Mouse (Mus musculus) hindbrain, embryonic 15.5 days (tissue): ENCODE measurements at regions not wholly inside any gene's neighbourhood (a gene's known extent, or its start where the extent isn't known, plus 50 kb on each side); places are given as distances from the start of the nearest gene placed in this dataset.
"Not testable (repeated sequence)": the region's sequence is repeated elsewhere in the genome, so short reads cannot be mapped to it uniquely, and the experiment has no call there.

Experiments
- ATAC-seq: fragments of 200-750 bp; cut with Nextera tagmentation; 2 replicates; pipeline ENCODE4 v1.8.0; 2017; ENCODE audit warnings: low read depth, moderate number of reproducible peaks, moderate TSS enrichment; ENCODE audit not compliant: low FRiP score
- H3K27ac ChIP-seq: fragments of 300-500 bp; sonication (generic); replicated peaks from 2 replicates; pipeline ENCODE4 v1.5.1; 2015; ENCODE audit warnings: mild to moderate bottlenecking, inconsistent platforms
- H3K27me3 ChIP-seq: fragments of 300-500 bp; sonication (generic); 2 replicates; pipeline ENCODE4 v1.6.1; 2015; ENCODE audit warnings: control low read depth, inconsistent platforms
- H3K36me3 ChIP-seq: fragments of 300-500 bp; sonication (generic); 2 replicates; pipeline ENCODE4 v1.6.1; 2015; ENCODE audit warnings: control low read depth, inconsistent platforms
- H3K4me1 ChIP-seq: fragments of 300-500 bp; sonication (generic); replicated peaks from 2 replicates; pipeline ENCODE4 v1.6.1; 2015; ENCODE audit warnings: control low read depth, inconsistent platforms
- H3K4me2 ChIP-seq: fragments of 300-500 bp; sonication (generic); 2 replicates; pipeline ENCODE4 v1.6.1; 2015; ENCODE audit warnings: moderate library complexity, mild to moderate bottlenecking, inconsistent platforms
- H3K4me3 ChIP-seq: fragments of 300-500 bp; sonication (generic); 2 replicates; pipeline ENCODE4 v1.5.1; 2015; ENCODE audit warnings: mild to moderate bottlenecking, inconsistent platforms
- H3K9ac ChIP-seq: fragments of 300-500 bp; sonication (generic); 2 replicates; pipeline ENCODE4 v1.6.1; 2015; ENCODE audit warnings: inconsistent platforms
- H3K9me3 ChIP-seq: fragments of 300-500 bp; sonication (generic); 2 replicates; pipeline ENCODE4 v1.6.1; 2016; ENCODE audit warnings: control low read depth, inconsistent platforms
- WGBS: fragments of 180-500 bp; shearing (Covaris S2); methylation state at CpG from one replicate; pipeline ENCODE4 v1.1.7; 2015; 5-methylcytosine and 5-hydroxymethylcytosine counted together

DNA sequence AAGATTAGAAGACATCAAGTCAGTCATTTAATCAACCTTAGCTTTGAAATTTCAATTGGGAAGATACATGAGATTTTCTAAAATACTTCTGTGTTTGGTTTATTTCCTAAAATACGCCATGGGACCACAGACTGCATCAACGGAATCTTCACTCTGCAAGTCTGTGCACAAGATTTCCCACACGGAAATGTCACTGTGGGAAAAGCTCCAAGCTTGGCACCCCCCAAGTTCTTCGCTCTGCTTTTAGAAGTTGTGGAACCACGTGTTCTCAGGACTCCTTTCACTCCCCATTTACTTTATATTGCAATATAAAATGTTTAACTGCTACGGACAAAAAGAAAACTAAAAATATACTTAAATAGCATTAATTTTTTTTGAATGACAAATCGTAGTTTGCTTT, 254.8 kb upstream of the Pbx1 start:
- no peak for ATAC-seq
- no peaks in the 10 kb centered on the region for H3K36me3 ChIP-seq
- no peaks in the 10 kb centered on the region for H3K27me3 ChIP-seq
- H3K9ac ChIP-seq = no peak overlapping the region
- H3K4me1 ChIP-seq = peaks cover 3% of the 10 kb centered on the region; the same call in 1 of the 2 replicates
- H3K4me2 ChIP-seq = no peak overlapping the region
- WGBS = 86% methylated on average over 7 of the region's 7 CpGs
- no peak overlapping the region for H3K27ac ChIP-seq
- H3K9me3 ChIP-seq = no peaks in the 10 kb centered on the region
- H3K4me3 ChIP-seq = no peak overlapping the region

DNA sequence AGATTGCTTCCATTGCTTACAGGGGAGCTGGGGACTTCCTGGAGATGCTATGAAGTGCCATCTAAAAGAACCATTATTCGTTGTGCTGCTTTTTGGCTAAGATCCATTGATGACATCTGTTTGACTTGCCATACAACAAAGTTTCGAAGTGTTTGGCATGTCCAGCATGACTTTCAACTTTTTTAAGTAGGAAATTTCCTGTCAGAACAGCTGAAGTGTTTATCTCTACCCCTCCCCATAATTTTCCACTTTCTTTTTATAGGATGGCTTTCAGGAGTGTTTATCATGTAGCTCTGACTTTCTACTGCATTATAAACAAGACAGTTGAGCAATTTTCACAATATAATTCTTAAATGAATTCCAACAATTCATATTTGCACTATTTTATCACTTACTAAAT, 253.1 kb upstream of the Pbx1 start:
- Histone ChIP-seq H3K36me3 (no peaks in the 10 kb centered on the region), H3K9me3 (no peaks in the 10 kb centered on the region), H3K4me3 (no peak overlapping the region), H3K4me1 (peaks cover 5% of the 10 kb centered on the region; the same call in 1 of the 2 replicates), H3K27ac (no peak overlapping the region), H3K4me2 (no peak overlapping the region), H3K27me3 (no peaks in the 10 kb centered on the region), H3K9ac (no peak overlapping the region)
- 78% methylated on average over 2 of the region's 2 CpGs for WGBS
- no peak for ATAC-seq

DNA sequence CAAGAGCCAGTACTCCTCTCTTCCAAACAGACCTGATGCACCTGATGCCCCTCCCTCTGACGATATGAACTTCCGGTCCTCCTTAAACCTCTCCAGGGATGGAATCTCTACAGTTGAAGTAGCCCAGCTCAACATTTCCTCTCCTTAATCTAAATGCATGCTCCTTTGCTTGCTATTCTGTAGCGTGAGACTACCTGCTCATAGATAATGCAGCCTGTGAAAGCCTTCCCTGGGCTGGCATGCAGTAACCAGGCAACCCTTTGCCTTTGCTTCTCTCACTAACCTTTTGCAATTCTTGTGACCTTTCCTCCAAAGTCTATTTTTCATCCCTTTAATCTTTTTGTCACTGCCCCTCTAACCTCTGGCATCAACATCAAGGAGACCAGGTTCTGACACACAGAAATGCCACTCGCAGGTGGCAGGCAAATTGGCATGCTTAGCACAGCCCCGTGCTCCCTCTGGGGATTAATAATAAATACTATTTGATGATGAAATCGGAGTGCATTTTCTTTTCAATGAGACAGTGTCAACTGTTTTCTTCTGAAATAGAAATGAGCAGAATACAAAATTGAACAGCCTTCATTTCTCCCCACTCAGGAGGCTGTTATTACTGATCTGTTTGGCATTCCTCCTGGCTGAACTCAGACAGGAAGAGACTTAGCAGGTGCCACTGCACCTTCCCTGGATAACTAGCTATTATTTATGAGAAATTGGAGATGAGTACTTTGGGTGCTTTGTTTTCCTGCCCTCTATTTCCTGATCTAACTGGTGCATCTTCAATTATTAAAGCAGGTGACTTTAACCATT, 249.8 kb upstream of the Pbx1 start:
- H3K4me1 ChIP-seq = peaks cover 5% of the 10 kb centered on the region; the same call in 1 of the 2 replicates
- no peak overlapping the region for H3K9ac ChIP-seq
- H3K27me3 ChIP-seq = no peaks in the 10 kb centered on the region
- no peak for ATAC-seq
- H3K36me3 ChIP-seq = no peaks in the 10 kb centered on the region
- 70% methylated on average over 6 of the region's 6 CpGs for WGBS
- no peak overlapping the region for H3K4me2 ChIP-seq
- H3K27ac ChIP-seq = no peak overlapping the region
- H3K4me3 ChIP-seq = no peak overlapping the region
- no peaks in the 10 kb centered on the region for H3K9me3 ChIP-seq

DNA sequence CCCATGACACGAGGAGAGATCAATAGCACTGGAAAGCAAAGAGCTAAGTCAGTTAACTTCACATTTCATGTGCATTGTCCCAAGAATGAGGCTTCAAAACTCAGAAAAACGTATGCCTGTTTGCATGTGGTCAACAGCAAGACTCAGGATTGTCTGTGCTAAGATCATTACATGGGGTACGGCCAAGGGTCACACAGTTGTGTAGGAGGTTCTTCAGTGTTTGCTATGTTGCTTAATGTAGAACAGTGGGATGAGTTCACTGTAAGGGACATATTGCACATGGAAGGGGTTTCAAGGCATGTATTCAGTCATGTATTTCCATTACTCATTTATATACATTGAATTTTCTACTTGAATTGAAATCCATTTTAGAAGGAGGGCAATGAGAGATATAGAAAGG, 248.6 kb upstream of the Pbx1 start:
- no peak overlapping the region for H3K4me2 ChIP-seq
- H3K27ac ChIP-seq = no peak overlapping the region
- peaks cover 12% of the 10 kb centered on the region for H3K4me1 ChIP-seq
- no peak overlapping the region for H3K4me3 ChIP-seq
- H3K27me3 ChIP-seq = no peaks in the 10 kb centered on the region
- WGBS = 88% methylated on average over 3 of the region's 3 CpGs
- no peaks in the 10 kb centered on the region for H3K9me3 ChIP-seq
- H3K36me3 ChIP-seq = no peaks in the 10 kb centered on the region
- no peak overlapping the region for H3K9ac ChIP-seq
- no peak for ATAC-seq

DNA sequence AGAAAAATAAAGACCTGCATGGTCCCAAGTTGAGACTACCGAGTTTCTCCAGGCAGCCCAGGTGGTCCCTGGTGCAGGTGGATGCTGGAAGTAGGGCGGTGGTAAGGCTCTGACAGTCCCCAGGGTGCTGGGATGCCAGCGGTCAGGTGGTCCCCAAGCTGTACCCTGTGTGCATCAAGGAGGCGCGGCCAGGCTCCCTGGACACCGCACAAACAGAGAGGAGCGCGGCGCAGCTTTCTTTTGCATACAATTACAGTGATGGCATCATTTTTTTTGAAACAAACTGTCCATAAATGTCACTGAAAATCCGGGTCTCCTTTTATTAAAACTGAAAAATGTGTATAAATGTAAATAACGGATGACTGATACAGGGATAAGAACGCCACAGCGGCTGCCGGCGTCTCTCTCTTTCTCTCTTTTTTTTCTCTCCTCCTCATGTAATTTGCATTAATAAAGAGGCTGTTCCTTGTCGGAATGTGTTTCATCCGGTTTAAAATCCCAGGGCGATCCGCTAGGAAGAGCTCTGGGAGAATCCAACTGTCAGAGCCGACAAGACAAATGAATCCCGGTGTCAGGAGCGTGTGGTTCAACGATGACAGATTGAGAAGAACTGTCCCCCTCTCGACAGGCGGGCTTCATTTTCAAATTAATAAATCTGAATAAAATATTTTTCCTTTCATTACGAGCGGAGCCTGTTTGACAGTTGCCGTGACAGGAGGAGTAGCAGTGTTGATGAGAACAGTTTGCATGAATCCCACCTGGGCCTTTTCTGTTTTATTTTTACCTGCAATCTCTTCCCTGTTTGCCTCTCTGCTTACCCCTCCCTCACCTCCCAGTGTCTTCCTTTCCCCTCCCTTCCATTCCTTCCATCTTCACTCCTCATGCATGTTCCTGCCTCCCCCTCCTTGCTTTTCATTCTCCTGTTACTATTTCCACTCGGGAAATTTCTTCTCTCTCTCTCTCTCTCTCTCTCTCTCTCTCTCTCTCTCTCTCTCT, 244.6 kb upstream of the Pbx1 start:
- H3K27me3 ChIP-seq = no peaks in the 10 kb centered on the region
- H3K36me3 ChIP-seq = no peaks in the 10 kb centered on the region
- H3K4me2 ChIP-seq = peak overlapping the region; percentile 65
- H3K4me1 ChIP-seq = peaks cover 13% of the 10 kb centered on the region
- peak overlapping the region; percentile 36 for H3K4me3 ChIP-seq
- peak; percentile 80 for ATAC-seq
- H3K9me3 ChIP-seq = no peaks in the 10 kb centered on the region
- peak overlapping the region; percentile 34 for H3K9ac ChIP-seq
- 17% methylated on average over 29 of the region's 29 CpGs for WGBS
- peak overlapping the region; percentile 76 for H3K27ac ChIP-seq

DNA sequence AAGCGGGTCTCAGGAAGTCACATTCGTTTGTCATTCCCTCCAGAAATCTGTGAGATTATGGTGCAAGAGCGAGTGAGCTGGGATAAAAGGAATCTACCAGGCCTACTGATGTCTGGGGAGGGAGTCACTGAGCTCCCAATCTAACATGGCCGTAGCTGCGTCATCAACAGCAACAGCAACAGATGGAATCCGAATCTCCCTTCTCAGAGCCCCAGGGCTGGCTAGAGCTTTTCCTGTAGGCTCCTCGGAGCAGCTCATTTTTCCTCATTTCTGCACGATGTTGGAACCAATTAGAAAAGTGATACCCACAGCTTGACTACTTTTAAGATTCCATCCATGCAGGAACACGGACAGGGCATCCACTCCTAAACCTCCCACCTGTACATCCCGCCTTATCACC, 243.7 kb upstream of the Pbx1 start:
- peak overlapping the region; percentile 65; the same call in 1 of the 2 replicates for H3K4me2 ChIP-seq
- ATAC-seq = no peak
- H3K4me3 ChIP-seq = no peak overlapping the region
- no peaks in the 10 kb centered on the region for H3K9me3 ChIP-seq
- WGBS = 72% methylated on average over 10 of the region's 10 CpGs
- no peaks in the 10 kb centered on the region for H3K36me3 ChIP-seq
- peaks cover 12% of the 10 kb centered on the region for H3K4me1 ChIP-seq
- no peaks in the 10 kb centered on the region for H3K27me3 ChIP-seq
- peak overlapping the region; percentile 37 for H3K27ac ChIP-seq
- no peak overlapping the region for H3K9ac ChIP-seq

DNA sequence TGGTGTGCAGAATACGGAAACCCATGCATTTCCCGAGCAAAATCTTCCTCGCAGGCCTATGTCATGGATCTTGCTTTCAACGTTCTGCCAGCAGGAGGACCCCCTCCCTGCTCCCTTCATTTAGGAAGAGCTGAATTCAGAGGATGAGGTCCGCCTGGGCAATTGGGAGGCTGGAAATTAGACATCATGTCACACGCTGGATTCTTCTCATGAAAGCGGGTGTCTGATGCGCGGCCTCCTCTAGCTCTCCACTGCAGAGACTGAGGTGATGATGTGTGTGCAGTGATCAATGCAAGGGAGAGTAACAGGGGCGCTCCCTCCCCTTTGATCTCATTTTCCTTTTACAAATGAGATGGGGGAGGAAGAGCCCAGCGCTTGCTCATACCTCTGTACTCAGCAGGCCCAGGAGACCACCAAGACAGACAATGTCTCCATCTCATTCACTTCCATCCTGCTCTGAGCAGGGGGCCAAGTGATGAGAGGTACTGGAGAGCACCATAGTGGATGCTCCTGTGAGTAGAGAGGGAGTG, 230.8 kb upstream of the Pbx1 start:
- peak; percentile 81 for ATAC-seq
- Histone ChIP-seq H3K9me3 (no peaks in the 10 kb centered on the region), H3K9ac (no peak overlapping the region), H3K4me2 (peak overlapping the region; percentile 10; the same call in 1 of the 2 replicates), H3K36me3 (no peaks in the 10 kb centered on the region), H3K4me3 (no peak overlapping the region), H3K27me3 (no peaks in the 10 kb centered on the region), H3K27ac (peak overlapping the region; percentile 54; the same call in 1 of the 2 replicates), H3K4me1 (peaks cover 8% of the 10 kb centered on the region; the same call in 1 of the 2 replicates)
- WGBS = 13% methylated on average over 11 of the region's 11 CpGs

DNA sequence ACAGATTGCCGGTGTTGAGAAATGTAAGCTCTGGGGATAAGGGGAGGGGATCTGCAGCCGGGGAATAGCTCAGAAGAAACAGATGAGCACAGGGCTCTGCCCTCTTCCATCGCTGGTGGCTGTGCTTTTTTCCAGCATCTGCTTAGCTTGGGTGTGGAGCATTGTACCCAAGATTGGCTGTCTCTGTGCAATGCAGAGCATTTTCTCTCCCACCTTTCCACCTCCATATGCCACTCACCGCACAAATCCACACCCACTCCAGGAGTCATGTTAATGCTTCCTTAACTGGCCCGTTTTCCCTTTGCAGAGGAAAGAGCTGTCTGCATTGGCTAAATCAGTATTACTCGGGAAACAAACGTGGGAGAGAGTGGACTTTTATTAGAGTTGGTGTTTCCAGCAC, 228.9 kb upstream of the Pbx1 start:
- Histone ChIP-seq H3K36me3 (no peaks in the 10 kb centered on the region), H3K4me3 (no peak overlapping the region), H3K27ac (no peak overlapping the region), H3K9ac (no peak overlapping the region), H3K27me3 (no peaks in the 10 kb centered on the region), H3K4me1 (peaks cover 8% of the 10 kb centered on the region; the same call in 1 of the 2 replicates), H3K4me2 (no peak overlapping the region), H3K9me3 (no peaks in the 10 kb centered on the region)
- no peak for ATAC-seq
- 65% methylated on average over 7 of the region's 7 CpGs for WGBS

DNA sequence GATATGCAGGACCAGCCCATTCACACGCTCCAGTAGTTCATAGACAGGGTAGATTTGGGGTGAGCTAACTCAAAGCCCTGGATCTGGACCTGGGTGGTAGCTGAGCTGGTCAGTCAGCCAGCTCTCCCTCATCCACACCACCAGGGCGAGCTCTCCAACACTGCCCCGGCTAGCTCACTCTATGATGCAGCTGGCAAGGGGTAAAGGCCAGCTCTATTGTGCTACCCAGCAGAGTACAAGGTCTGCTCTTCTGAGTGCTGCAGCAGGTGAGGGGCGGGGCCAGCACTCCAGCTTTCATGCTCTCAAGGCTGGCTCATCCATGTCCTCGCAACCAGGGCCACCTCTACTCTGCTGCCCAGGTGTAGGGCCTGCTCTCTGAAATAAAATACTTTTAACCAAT, 227.5 kb upstream of the Pbx1 start:
- no peak overlapping the region for H3K4me3 ChIP-seq
- no peaks in the 10 kb centered on the region for H3K27me3 ChIP-seq
- no peaks in the 10 kb centered on the region for H3K36me3 ChIP-seq
- WGBS = 80% methylated on average over 5 of the region's 5 CpGs
- H3K4me1 ChIP-seq = peaks cover 8% of the 10 kb centered on the region; the same call in 1 of the 2 replicates
- H3K27ac ChIP-seq = no peak overlapping the region
- H3K9ac ChIP-seq = no peak overlapping the region
- H3K4me2 ChIP-seq = no peak overlapping the region
- no peak for ATAC-seq
- no peaks in the 10 kb centered on the region for H3K9me3 ChIP-seq

DNA sequence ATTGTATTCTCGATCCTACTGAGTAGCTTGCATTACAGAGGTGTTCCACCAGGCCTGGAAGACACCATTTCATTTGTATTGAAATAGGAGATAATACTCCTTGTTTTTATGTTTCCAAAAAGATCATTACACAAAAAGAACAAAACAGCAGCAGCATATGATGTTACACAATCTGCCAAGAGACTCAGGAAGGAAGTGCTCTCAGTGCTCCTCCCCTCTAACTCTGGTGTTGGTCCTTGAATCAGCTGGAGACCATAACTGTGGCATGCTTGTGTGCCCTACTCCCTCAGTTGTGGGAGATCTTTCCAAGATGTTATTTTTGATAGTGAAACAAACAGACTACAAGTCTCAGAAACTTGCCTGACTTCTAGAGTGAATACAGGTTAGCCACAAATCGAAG, 200.8 kb upstream of the Pbx1 start:
- Histone ChIP-seq H3K4me3 (no peak overlapping the region), H3K9me3 (no peaks in the 10 kb centered on the region), H3K27me3 (no peaks in the 10 kb centered on the region), H3K9ac (no peak overlapping the region), H3K4me2 (no peak overlapping the region), H3K4me1 (no peaks in the 10 kb centered on the region), H3K36me3 (no peaks in the 10 kb centered on the region), H3K27ac (no peak overlapping the region)
- 95% methylated on average over 2 of the region's 2 CpGs for WGBS
- ATAC-seq = no peak

DNA sequence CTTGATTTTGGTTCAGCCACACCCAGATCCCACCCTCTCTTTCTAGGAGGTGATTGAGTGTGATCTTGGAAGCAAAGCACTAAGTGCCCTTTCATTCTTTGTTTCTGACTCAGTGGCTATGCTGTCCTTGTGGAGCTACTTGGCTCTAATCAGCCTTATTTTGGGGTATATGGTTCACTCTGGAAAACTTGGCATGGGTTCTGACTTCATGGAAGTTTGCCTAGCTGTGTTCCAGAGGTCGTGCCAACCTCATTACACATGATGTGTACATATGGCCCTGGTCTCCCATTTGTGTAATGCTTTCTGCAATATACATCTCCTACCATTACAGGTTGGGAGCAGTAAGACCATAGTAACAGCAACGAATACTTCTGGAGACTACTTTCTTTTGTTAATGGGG, 199.9 kb upstream of the Pbx1 start:
- no peak overlapping the region for H3K4me3 ChIP-seq
- no peaks in the 10 kb centered on the region for H3K27me3 ChIP-seq
- H3K9me3 ChIP-seq = no peaks in the 10 kb centered on the region
- no peak overlapping the region for H3K27ac ChIP-seq
- no peak overlapping the region for H3K4me2 ChIP-seq
- ATAC-seq = no peak
- H3K36me3 ChIP-seq = no peaks in the 10 kb centered on the region
- no peak overlapping the region for H3K9ac ChIP-seq
- 69% methylated on average over 2 of the region's 2 CpGs for WGBS
- no peaks in the 10 kb centered on the region for H3K4me1 ChIP-seq

DNA sequence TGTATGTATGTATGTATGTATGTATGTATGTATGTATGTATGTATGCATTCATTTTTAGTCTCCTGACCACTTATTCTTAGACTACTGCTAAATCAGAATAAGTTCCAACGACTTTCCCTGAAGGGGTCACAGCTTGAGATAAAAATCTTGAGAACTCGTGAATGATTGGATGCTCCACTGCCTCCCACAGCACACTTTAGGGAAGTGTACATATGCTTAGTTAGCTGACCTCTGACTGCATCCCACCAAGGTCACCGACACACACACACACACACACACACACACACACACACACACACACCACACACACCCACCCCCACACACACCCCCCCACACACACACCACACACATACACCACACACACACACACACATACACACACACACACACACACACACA, 169.9 kb upstream of the Pbx1 start:
- 70% methylated on average over 3 of the region's 3 CpGs for WGBS

More for the DNA sequence above, 169.9 kb upstream of the Pbx1 start:
- H3K9me3 ChIP-seq, H3K9ac ChIP-seq, H3K36me3 ChIP-seq, H3K27ac ChIP-seq, H3K27me3 ChIP-seq, ATAC-seq, H3K4me2 ChIP-seq, H3K4me3 ChIP-seq: not testable (repeated sequence)
- peaks cover 16% of the 10 kb centered on the region for H3K4me1 ChIP-seq
